Mouse (Mus musculus) fat pad, adult 2 months (tissue): Measurements from ENCODE around the gene Cyp2d9.
"Not testable (repeated sequence)": the region's sequence is repeated elsewhere in the genome, so short reads cannot be mapped to it uniquely, and the experiment has no call there.

Source experiments
- DNase-seq: peaks from one replicate; pipeline ENCODE4 v3.0.0-alpha.2; 2011; ENCODE audit warnings: low read depth, low spot score; ENCODE audit errors: extremely low read depth

Cyp2d9 gene

GRCm38 (mm10) chr15:82433137-82433536, at the start of gene Cyp2d9:
Gene Cyp2d9 (plus strand): TSS chr15:82433437.
- DNase-seq = no peak

- no peak for DNase-seq
These were observed 47.5 kb upstream of the Cyp2d9 start for GRCm38 (mm10) chr15:82385729-82386128.

GRCm38 (mm10) chr15:82389916-82390315, 43.3 kb upstream of the Cyp2d9 start:
- DNase-seq = not testable (repeated sequence)

- not testable (repeated sequence) for DNase-seq
These were observed 39.3 kb upstream of the Cyp2d9 start, which contains the start of gene Cyp2d11 for GRCm38 (mm10) chr15:82393922-82394321. Gene Cyp2d11 (minus strand): TSS chr15:82394022.

GRCm38 (mm10) chr15:82395955-82396354, 37.3 kb upstream of the Cyp2d9 start:
- DNase-seq = not testable (repeated sequence)

- no peak for DNase-seq
These were observed 31.7 kb upstream of the Cyp2d9 start for GRCm38 (mm10) chr15:82401516-82401915.

- no peak for DNase-seq
These were observed 31.1 kb upstream of the Cyp2d9 start for GRCm38 (mm10) chr15:82402106-82402505.

- DNase-seq = no peak
These were observed 30.5 kb upstream of the Cyp2d9 start for GRCm38 (mm10) chr15:82402741-82403140.

GRCm38 (mm10) chr15:82403606-82404005, 29.6 kb upstream of the Cyp2d9 start:
- no peak for DNase-seq

- DNase-seq = no peak
These were observed 29.1 kb upstream of the Cyp2d9 start for GRCm38 (mm10) chr15:82404163-82404562.

GRCm38 (mm10) chr15:82406981-82407380, 26.3 kb upstream of the Cyp2d9 start, which contains the start of gene Cyp2d10:
Gene Cyp2d10 (minus strand): TSS chr15:82407195.
- no peak for DNase-seq

GRCm38 (mm10) chr15:82407536-82407935, 25.7 kb upstream of the Cyp2d9 start:
- DNase-seq = no peak

- no peak for DNase-seq
These were observed 16.1 kb upstream of the Cyp2d9 start for GRCm38 (mm10) chr15:82416797-82417789.

- no peak for DNase-seq
These were observed 14.6 kb upstream of the Cyp2d9 start for GRCm38 (mm10) chr15:82418616-82419015.

- no peak for DNase-seq
These were observed 10.3 kb upstream of the Cyp2d9 start for GRCm38 (mm10) chr15:82422935-82423334.

GRCm38 (mm10) chr15:82423471-82423870, 9.8 kb upstream of the Cyp2d9 start:
- DNase-seq = no peak

GRCm38 (mm10) chr15:82433621-82434020, 384 bp downstream of the Cyp2d9 start:
- no peak for DNase-seq

GRCm38 (mm10) chr15:82434541-82434940, 1.3 kb downstream of the Cyp2d9 start:
- DNase-seq = no peak

GRCm38 (mm10) chr15:82435011-82435410, 1.8 kb downstream of the Cyp2d9 start:
- no peak for DNase-seq

GRCm38 (mm10) chr15:82435606-82436005, 2.4 kb downstream of the Cyp2d9 start:
- no peak for DNase-seq

GRCm38 (mm10) chr15:82437975-82438617, 4.9 kb downstream of the Cyp2d9 start:
- DNase-seq = no peak

GRCm38 (mm10) chr15:82443658-82444057, 10.4 kb downstream of the Cyp2d9 start:
- no peak for DNase-seq
